In the genomic region with DNA sequence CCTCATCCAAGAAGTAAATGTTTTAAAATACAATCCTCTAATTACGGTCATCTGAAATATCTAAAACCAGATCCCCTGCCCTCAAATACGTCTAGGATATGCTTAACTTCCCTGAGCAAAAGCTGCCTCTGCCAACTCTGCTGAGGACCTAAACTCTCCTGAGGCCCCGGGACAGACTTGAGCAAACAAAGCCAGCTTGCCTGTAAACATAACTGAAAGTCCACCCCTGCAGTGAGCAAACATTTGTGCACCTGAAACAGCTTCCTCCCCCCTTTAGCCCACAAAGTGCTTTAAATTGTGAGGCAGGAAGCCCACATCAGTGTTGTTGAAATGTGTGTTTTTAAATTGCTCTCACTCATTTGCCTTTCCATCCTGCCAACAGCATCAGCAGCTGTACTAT, we compare ENCODE assay signal across 17 mouse cellular contexts.
DNase-seq lines count a peak whose midpoint lies in the region; ATAC-seq and TF ChIP-seq lines count a peak whose summit lies in the region.
"Had no signal": no experiment of that assay in that cellular context is flagged by ENCODE, and none has a peak within 500 bp of the region (broad histone marks: within the 10 kb centered on the region; RNA-seq: fewer than 3 reads in every experiment).

No protein-coding gene starts in this region.

- ATAC-seq in lung, embryonic 14.5 days (ENCODE audit: insufficient read depth), result no peak
- peak; percentile 72; the same call in 1 of the 2 replicates for ATAC-seq in liver, embryonic 16.5 days (ENCODE audit: low read depth)
- ATAC-seq: forebrain, embryonic 16.5 days; midbrain, embryonic 13.5 days had no signal

- H3K27ac ChIP-seq in lung, embryonic 14.5 days (ENCODE audit: low read depth), result no peak overlapping the region
- peak overlapping the region; percentile 67 for H3K27ac ChIP-seq in liver, embryonic 16.5 days (ENCODE audit: low read length)
- H3K27ac ChIP-seq: embryonic facial prominence, embryonic 13.5 days; hindbrain, embryonic 10.5 days; liver, embryonic 14.5 days; midbrain, embryonic 13.5 days had no signal

- H3K4me3 ChIP-seq in lung, embryonic 14.5 days (ENCODE audit: low read depth, low read length), result no peak overlapping the region
- no peak overlapping the region for H3K4me3 ChIP-seq in liver, embryonic 16.5 days (ENCODE audit: low read depth, low read length)
- H3K4me3 ChIP-seq: embryonic facial prominence, embryonic 13.5 days; hindbrain, embryonic 10.5 days; midbrain, embryonic 13.5 days had no signal

- H3K4me1 ChIP-seq in lung, embryonic 14.5 days (ENCODE audit: insufficient read depth), result no peaks in the 10 kb centered on the region
- no peaks in the 10 kb centered on the region for H3K4me1 ChIP-seq in liver, embryonic 16.5 days (ENCODE audit: control insufficient read depth, low read depth, low read length)

- no peak overlapping the region for H3K4me2 ChIP-seq in lung, embryonic 14.5 days
- 0 out of 2 replicates have a peak overlapping the region, but pooled peaks have one; percentile 3 for H3K4me2 ChIP-seq in liver, embryonic 16.5 days (ENCODE audit: low read depth, low read length)
- H3K4me2 ChIP-seq: embryonic facial prominence, embryonic 13.5 days; midbrain, embryonic 13.5 days had no signal

- no peaks in the 10 kb centered on the region for H3K9me3 ChIP-seq in lung, embryonic 14.5 days (ENCODE audit: low read depth, low read length)
- no peaks in the 10 kb centered on the region for H3K9me3 ChIP-seq in liver, embryonic 16.5 days (replicated peaks; ENCODE audit: control insufficient read depth, low read length)
- H3K9me3 ChIP-seq: embryonic facial prominence, embryonic 13.5 days; hindbrain, embryonic 10.5 days; midbrain, embryonic 13.5 days had no signal

- TF ChIP-seq CTCF in lung, embryonic 14.5 days (IDR thresholded peaks at IDR 0.05; ENCODE audit: low read depth), result no peak

- WGBS in lung, embryonic 14.5 days, result 53% methylated on average over 3 of the region's 3 CpGs
- WGBS in liver, embryonic 16.5 days (ENCODE audit: insufficient replicate concordance), result 66% methylated on average over 3 of the region's 3 CpGs

- peaks cover 45% of the 10 kb centered on the region for H3K36me3 ChIP-seq in lung, embryonic 14.5 days (ENCODE audit: insufficient read depth)
- no peaks in the 10 kb centered on the region for H3K36me3 ChIP-seq in liver, embryonic 16.5 days (ENCODE audit: control insufficient read depth, insufficient read depth)

- no peak overlapping the region for H3K9ac ChIP-seq in lung, embryonic 14.5 days
- no peak overlapping the region for H3K9ac ChIP-seq in liver, embryonic 16.5 days (ENCODE audit: low read depth, low read length)
- H3K9ac ChIP-seq: embryonic facial prominence, embryonic 13.5 days; liver, embryonic 14.5 days; midbrain, embryonic 13.5 days had no signal

- no peaks in the 10 kb centered on the region for H3K27me3 ChIP-seq in lung, embryonic 14.5 days (ENCODE audit: insufficient read depth, low read length)
- no peaks in the 10 kb centered on the region for H3K27me3 ChIP-seq in liver, embryonic 16.5 days (ENCODE audit: control insufficient read depth, insufficient read depth, low read depth, low read length)
- H3K27me3 ChIP-seq: embryonic facial prominence, embryonic 13.5 days; midbrain, embryonic 13.5 days had no signal

- peak; percentile 45 for DNase-seq in lung, embryonic 14.5 days
- no peak for DNase-seq in lung, postnatal 4 days
- DNase-seq in T-cell, adult 2 months (ENCODE audit: low spot score), result peak; percentile 24
- DNase-seq in naive thymus-derived CD4-positive, alpha-beta T cell, adult 2 months (ENCODE audit: low read depth), result peak; percentile 25
- no peak for DNase-seq in gastrocnemius, postnatal 25 days
- no peak for DNase-seq in ovary, postnatal 14 days (ENCODE audit: low spot score)
- DNase-seq in layer of hippocampus, postnatal 10 days (ENCODE audit: low spot score in 2 of 2), result no peak
- DNase-seq: adrenal gland, postnatal 25 days; cerebellum, adult 2 months; left cerebral cortex, postnatal 4 days; right cerebral cortex, adult 18-20 months had no signal

Comparison
In these comparisons a context has a peak if more than half of its experiments do, and no peak if none do; other contexts are left out.
1. DNase-seq: peak in lung, embryonic 14.5 days (single experiment), T-cell, adult 2 months (single experiment) and naive thymus-derived CD4-positive, alpha-beta T cell, adult 2 months (single experiment); none in lung, postnatal 4 days (0 of 2), gastrocnemius, postnatal 25 days (single experiment), ovary, postnatal 14 days (single experiment) and layer of hippocampus, postnatal 10 days (0 of 2).